Mouse (Mus musculus) frontal cortex, postnatal 36 days (tissue): ENCODE results near the gene Gabrb2.
A peak's percentile ranks its signal among the peaks of the same experiment; 100 is the strongest.

ENCODE experiments used
- DNase-seq, 2 experiments: peaks; one replicate each; pipeline ENCODE4 v3.0.0; 2022; ENCODE audit warnings: low spot score in 2 of 2

Gene Gabrb2

DNA sequence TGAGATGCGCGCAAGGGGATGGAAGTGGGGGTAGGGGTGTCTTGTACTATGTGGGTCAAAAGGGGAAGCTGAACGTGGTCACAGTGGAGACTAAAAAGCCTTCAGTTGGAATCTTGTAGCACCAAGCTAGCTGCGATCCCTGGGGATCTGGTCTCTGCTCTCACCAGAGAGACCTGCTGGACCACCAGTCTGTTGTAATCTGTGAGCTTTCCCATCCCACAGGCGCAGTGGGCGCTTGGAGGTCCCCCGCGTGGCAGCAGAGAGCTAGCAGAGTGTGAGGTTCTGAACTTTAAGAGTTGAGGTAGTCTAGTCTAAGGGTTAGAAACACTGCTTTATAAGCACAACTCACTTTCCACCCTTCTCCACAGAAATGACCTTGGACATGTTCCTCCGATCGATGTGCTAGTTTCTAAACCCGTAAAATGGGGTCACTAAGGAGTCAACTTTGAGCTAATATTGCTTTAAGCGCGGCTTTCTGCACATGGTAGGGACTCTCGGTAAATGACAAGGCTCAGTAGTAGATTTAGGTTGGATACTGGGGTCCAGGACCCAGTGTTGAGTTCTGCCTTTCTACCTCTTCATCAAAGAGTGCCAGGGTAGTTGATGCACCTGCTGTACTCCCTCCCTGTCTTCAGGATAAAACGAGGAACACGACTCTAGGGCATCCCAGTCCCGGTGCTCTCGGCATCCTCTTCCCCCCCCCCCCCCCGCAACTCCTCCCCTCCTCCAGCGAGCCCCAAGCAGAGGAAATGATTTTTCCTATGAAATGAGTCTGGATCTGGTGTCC is at the start of gene Gabrb2:
Gene Gabrb2 (plus strand): TSS at position 762 of the 787 bp plus-strand sequence.
- peak in 1 of 2 experiments; percentile 9 for DNase-seq

DNA sequence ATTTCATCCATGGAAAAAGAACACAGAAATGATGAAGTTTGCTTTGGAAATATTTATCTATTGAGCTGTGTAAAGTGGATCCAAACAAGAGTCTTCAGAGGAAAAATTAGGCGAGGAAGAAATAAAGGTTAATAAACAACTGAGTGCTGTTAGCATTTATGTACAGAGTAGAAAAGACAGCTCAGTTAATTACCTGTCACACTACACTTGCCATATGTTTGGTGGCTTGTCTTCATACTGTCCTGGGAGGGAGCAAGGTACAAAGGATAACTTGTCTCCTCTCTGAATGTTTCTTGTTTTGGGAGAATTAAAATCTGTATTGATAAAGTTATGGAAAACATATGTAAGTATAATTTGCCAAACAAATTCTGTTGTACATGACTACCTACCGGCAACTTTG is 40.6 kb upstream of the Gabrb2 start:
- no peak for DNase-seq

- DNase-seq, result no peak
Measured at GRCm38 (mm10) chr11:42386486-42386885, 33.1 kb upstream of the Gabrb2 start.

- peak; percentile 41 to 79 for DNase-seq
Measured at GRCm38 (mm10) chr11:42390682-42391290, 28.8 kb upstream of the Gabrb2 start.

DNA sequence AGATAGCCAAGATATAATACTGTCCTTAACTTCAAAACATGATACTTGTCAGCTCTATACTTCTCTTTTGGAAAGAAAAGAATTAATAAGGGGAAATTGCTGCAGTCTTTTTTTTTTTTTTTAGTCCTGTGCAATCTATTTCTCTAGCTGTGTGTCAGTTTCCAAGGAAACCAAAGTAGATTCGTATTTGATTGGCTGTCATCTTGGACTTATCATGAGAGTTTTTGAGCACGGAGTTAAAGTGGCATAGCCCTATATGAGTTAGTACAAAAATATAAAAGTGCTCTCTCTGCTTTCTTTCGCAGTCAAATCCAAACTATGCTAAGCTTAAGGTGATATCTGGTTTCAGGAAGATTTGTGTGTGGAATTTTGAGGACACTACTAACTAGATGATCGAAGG is 26.1 kb upstream of the Gabrb2 start:
- no peak for DNase-seq

GRCm38 (mm10) chr11:42419791-42420633 is 455 bp downstream of the Gabrb2 start:
- peak; percentile 61 to 72 for DNase-seq

GRCm38 (mm10) chr11:42420634-42421470 is 1.3 kb downstream of the Gabrb2 start:
- peak; percentile 75 to 76 for DNase-seq

GRCm38 (mm10) chr11:42423231-42423630 is 3.7 kb downstream of the Gabrb2 start:
- peak; percentile 55 to 62 for DNase-seq

- DNase-seq, result no peak
Measured at GRCm38 (mm10) chr11:42431495-42431894, 11.9 kb downstream of the Gabrb2 start.

- peak in 1 of 2 experiments; percentile 40 for DNase-seq
Measured at GRCm38 (mm10) chr11:42438978-42439377, 19.4 kb downstream of the Gabrb2 start.

GRCm38 (mm10) chr11:42443641-42444040 is 24.1 kb downstream of the Gabrb2 start:
- DNase-seq, result no peak

DNA sequence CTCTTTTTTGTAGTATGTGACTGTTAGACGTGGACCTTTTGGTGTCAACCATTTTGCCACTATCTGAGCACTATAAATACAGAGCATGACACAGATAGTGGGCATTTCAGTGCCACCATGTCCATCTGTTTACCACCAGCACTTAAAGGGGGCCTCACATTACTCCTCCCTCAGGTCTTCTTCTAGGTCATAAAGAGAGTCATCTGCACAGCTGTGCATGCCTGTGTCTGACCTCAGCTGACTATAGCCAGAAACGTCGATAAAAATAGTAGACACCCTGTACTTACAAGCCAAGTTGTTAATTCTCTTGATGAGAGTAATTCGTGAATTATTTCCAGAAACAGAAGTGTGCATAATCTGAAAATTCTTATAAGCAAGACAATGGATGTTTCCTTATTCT is 29.4 kb downstream of the Gabrb2 start:
- no peak for DNase-seq

- DNase-seq, result peak in 1 of 2 experiments; percentile 30
Measured at GRCm38 (mm10) chr11:42464136-42464535, 44.6 kb downstream of the Gabrb2 start.

DNA sequence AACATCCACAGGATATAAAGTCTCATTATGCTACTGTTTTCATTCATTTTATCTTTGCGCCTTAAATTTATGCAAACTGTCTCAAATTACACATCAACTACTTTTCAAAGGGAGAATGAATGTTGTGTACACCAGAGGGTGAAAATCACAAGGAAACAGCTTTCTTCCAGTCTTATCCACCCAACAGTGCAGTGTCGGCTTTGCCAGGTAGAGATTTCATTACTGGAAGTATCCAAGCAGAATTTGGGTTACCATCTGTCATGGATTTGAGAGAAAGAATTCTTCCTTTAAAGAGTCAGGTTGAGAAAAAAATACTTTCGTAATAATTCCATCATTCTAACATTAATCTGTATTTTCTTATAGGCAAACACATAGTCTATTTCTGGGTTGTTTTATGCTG is 48.8 kb downstream of the Gabrb2 start:
- no peak for DNase-seq

DNA sequence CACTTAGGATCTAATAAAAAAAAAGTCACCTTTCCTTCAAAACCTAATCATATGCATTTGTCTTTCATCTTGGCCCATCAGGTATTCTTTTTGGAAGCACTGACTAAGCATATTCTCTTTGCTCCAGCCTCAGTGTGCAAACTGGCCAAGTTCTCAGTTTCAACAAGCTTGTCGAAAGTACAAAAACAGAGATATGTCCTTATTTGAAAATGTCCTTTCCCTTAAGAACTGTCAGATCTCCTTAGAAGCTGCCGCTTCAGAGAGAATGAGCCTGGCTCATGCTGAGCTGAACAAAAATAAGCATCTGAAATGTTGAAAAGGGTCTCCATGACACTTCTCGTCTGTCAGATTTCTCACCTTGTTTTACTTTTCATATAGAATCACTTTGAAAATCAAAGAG is 55.0 kb downstream of the Gabrb2 start:
- DNase-seq, result no peak

DNA sequence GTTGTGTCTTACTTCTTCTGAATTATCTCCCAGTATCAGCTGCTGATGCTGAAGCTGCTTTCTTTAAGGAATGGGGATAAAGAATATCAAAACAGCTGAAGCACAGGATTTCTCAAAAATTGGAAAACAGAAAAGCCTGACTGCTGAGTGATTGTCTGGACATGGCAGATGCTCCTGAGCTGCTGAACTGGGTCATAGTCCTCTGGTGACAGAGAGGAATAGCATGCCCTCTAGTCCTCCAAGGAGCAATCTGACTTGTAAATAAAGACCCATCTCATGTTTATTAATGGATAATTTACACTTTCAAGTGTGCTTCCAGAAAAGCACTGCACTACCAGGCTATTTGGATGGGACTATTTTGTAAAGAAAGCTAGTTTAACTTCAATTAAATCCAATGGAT is 68.1 kb downstream of the Gabrb2 start:
- DNase-seq, result no peak

DNA sequence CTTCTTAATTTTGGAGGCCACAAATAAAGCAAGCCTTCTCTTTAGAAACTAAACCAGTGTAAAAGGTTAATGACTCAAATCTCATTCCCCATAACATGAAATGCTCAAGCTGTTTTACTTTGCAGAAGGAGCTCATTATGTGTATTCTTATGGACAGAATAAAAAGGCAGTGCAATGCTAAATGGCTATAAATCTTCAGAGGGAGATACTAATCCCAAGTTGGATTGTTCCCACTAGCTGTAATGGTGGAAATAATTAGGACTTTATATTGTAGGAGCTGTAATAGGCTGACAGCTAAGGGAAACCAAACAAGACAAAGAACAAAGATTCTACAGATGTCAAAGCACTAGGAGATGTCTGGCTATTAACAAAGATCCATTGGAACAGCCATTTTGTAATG is 81.6 kb downstream of the Gabrb2 start:
- no peak for DNase-seq

DNA sequence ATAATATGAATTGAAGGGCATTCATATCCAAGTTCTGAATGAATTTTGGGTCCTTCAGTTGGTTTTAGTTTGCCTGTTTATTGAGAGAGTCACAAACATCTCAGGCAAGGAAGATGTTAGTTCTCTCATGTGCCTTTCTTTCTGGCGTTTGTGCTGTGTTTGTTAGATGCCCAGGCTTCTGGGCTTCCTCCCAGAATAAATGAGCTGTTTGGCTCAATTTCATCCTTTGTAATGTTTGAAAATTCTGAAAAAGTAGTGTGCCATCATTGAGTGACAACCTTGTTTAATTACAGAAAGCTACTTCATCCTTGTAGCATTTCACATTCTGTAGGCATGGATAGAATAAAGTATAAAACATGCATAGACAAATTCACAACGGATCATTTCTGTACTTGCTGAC is 85.9 kb downstream of the Gabrb2 start:
- no peak for DNase-seq

- no peak for DNase-seq
Measured at GRCm38 (mm10) chr11:42505911-42506310, 86.4 kb downstream of the Gabrb2 start.

DNA sequence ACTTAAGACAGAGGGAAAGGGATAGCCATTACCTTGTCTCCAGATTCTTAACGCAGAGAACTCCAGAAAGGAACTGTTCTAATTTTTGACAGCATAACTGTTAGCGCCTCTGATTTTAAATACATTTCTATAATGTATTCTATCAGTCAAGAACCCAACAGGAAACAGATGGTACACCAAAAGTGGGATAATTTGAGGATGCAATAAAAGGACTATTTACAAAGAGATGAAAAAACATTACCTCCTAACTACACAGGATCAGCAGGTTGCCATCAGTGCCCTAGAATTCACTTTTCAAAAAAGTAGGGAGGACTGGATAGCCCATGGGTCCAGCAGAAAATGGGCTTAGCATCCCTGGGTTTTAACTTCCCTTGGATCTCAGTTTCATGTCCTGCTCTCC is 102.4 kb downstream of the Gabrb2 start:
- DNase-seq, result no peak

GRCm38 (mm10) chr11:42528226-42528881 is 108.8 kb downstream of the Gabrb2 start:
- peak in 1 of 2 experiments; percentile 58 for DNase-seq
